Mouse (Mus musculus): Measurements from ENCODE around the gene Ankrd13c. TPM values are rescaled to one million over a fixed set of nuclear protein-coding genes. Genes with fewer than 3 reads are reported as not detected.
A peak's percentile ranks its signal among the peaks of the same experiment; 100 is the strongest.

Gene Ankrd13c
- total RNA-seq, 1 experiment from 2014 or later: 78.0 TPM

GRCm38 (mm10) chr3:157947383-157948280, 593 bp downstream of the Ankrd13c start:
- ATAC-seq (ENCODE audit: extremely low read depth, insufficient number of reproducible peaks, low FRiP score, poor library complexity, severe bottlenecking): peak; percentile 14; the same call in 1 of the 2 replicates

GRCm38 (mm10) chr3:157952716-157953115, 5.7 kb downstream of the Ankrd13c start:
- no peak for ATAC-seq (ENCODE audit: extremely low read depth, insufficient number of reproducible peaks, low FRiP score, poor library complexity, severe bottlenecking)

- no peak for ATAC-seq (ENCODE audit: extremely low read depth, insufficient number of reproducible peaks, low FRiP score, poor library complexity, severe bottlenecking)
These were observed 8.4 kb downstream of the Ankrd13c start for GRCm38 (mm10) chr3:157955466-157955865.

- ATAC-seq (ENCODE audit: extremely low read depth, insufficient number of reproducible peaks, low FRiP score, poor library complexity, severe bottlenecking): no peak
These were observed 9.2 kb downstream of the Ankrd13c start for GRCm38 (mm10) chr3:157956201-157956600.

GRCm38 (mm10) chr3:157957320-157957719, 10.3 kb downstream of the Ankrd13c start:
- no peak for ATAC-seq (ENCODE audit: extremely low read depth, insufficient number of reproducible peaks, low FRiP score, poor library complexity, severe bottlenecking)

- no peak for ATAC-seq (ENCODE audit: extremely low read depth, insufficient number of reproducible peaks, low FRiP score, poor library complexity, severe bottlenecking)
These were observed 24.1 kb downstream of the Ankrd13c start for GRCm38 (mm10) chr3:157971151-157971550.

GRCm38 (mm10) chr3:157973236-157973635, 26.2 kb downstream of the Ankrd13c start:
- no peak for ATAC-seq (ENCODE audit: extremely low read depth, insufficient number of reproducible peaks, low FRiP score, poor library complexity, severe bottlenecking)

GRCm38 (mm10) chr3:157979619-157980018, 32.6 kb downstream of the Ankrd13c start:
- no peak for ATAC-seq (ENCODE audit: extremely low read depth, insufficient number of reproducible peaks, low FRiP score, poor library complexity, severe bottlenecking)

GRCm38 (mm10) chr3:157993322-157993721, 46.3 kb downstream of the Ankrd13c start:
- no peak for ATAC-seq (ENCODE audit: extremely low read depth, insufficient number of reproducible peaks, low FRiP score, poor library complexity, severe bottlenecking)

GRCm38 (mm10) chr3:157995726-157996125, 48.7 kb downstream of the Ankrd13c start:
- no peak for ATAC-seq (ENCODE audit: extremely low read depth, insufficient number of reproducible peaks, low FRiP score, poor library complexity, severe bottlenecking)

GRCm38 (mm10) chr3:157998742-157999369, 51.8 kb downstream of the Ankrd13c start:
- ATAC-seq (ENCODE audit: extremely low read depth, insufficient number of reproducible peaks, low FRiP score, poor library complexity, severe bottlenecking): no peak

- ATAC-seq (ENCODE audit: extremely low read depth, insufficient number of reproducible peaks, low FRiP score, poor library complexity, severe bottlenecking): no peak
These were observed 61.6 kb downstream of the Ankrd13c start for GRCm38 (mm10) chr3:158008647-158009046.

- no peak for ATAC-seq (ENCODE audit: extremely low read depth, insufficient number of reproducible peaks, low FRiP score, poor library complexity, severe bottlenecking)
These were observed 62.8 kb downstream of the Ankrd13c start for GRCm38 (mm10) chr3:158009762-158010320.

GRCm38 (mm10) chr3:158031371-158031925, 84.4 kb downstream of the Ankrd13c start:
- peak; percentile 74 for ATAC-seq (ENCODE audit: extremely low read depth, insufficient number of reproducible peaks, low FRiP score, poor library complexity, severe bottlenecking)

- no peak for ATAC-seq (ENCODE audit: extremely low read depth, insufficient number of reproducible peaks, low FRiP score, poor library complexity, severe bottlenecking)
These were observed 85.1 kb downstream of the Ankrd13c start for GRCm38 (mm10) chr3:158032106-158032505.

GRCm38 (mm10) chr3:158035866-158036265, 88.8 kb downstream of the Ankrd13c start:
- ATAC-seq (ENCODE audit: extremely low read depth, insufficient number of reproducible peaks, low FRiP score, poor library complexity, severe bottlenecking): no peak

- peak; percentile 94 for ATAC-seq (ENCODE audit: extremely low read depth, insufficient number of reproducible peaks, low FRiP score, poor library complexity, severe bottlenecking)
These were observed 89.4 kb downstream of the Ankrd13c start, which contains the start of the genes Srsf11 and Lrrc40 for GRCm38 (mm10) chr3:158036329-158036988. TSS of gene Srsf11 (minus strand) at chr3:158036639. TSS of gene Lrrc40 (plus strand) at chr3:158036662.

GRCm38 (mm10) chr3:158038106-158038505, 91.1 kb downstream of the Ankrd13c start:
- no peak for ATAC-seq (ENCODE audit: extremely low read depth, insufficient number of reproducible peaks, low FRiP score, poor library complexity, severe bottlenecking)

- no peak for ATAC-seq (ENCODE audit: extremely low read depth, insufficient number of reproducible peaks, low FRiP score, poor library complexity, severe bottlenecking)
These were observed 93.7 kb downstream of the Ankrd13c start for GRCm38 (mm10) chr3:158040755-158041154.

All from neutrophil, adult 5-6 weeks (primary cell).